Mouse (Mus musculus): ENCODE data around the gene Trim15. TPM values are rescaled to one million over a fixed set of nuclear protein-coding genes. Genes with fewer than 3 reads are reported as not detected.
"Not testable (repeated sequence)": the region's sequence is repeated elsewhere in the genome, so short reads cannot be mapped to it uniquely, and the experiment has no call there.

Trim15 gene
- total RNA-seq (2021), result not detected

- no peak for DNase-seq
- intact Hi-C loops (cut with DNase I), result no loop called here
Observed at GRCm38 (mm10) chr17:36866719-36867527, at the start of gene Trim15. Gene Trim15, minus strand, starts transcription at chr17:36867210.

GRCm38 (mm10) chr17:36915076-36915475 is 48.1 kb upstream of the Trim15 start:
- intact Hi-C loops (cut with DNase I), result no loop called here
- peak; percentile 70 for DNase-seq

- intact Hi-C loops (cut with DNase I), result no loop called here
- DNase-seq, result peak; percentile 79
Observed at GRCm38 (mm10) chr17:36914108-36914507, 47.1 kb upstream of the Trim15 start.

- intact Hi-C loops (cut with DNase I), result no loop called here
- DNase-seq, result no peak
Observed at GRCm38 (mm10) chr17:36912031-36912430, 45.0 kb upstream of the Trim15 start.

GRCm38 (mm10) chr17:36909802-36910201 is 42.8 kb upstream of the Trim15 start:
- intact Hi-C loops (cut with DNase I), result no loop called here
- DNase-seq, result no peak

- no peak for DNase-seq
- intact Hi-C loops (cut with DNase I), result no loop called here
Observed at GRCm38 (mm10) chr17:36908235-36908634, 41.2 kb upstream of the Trim15 start.

- DNase-seq, result no peak
Observed at GRCm38 (mm10) chr17:36903651-36904050, 36.6 kb upstream of the Trim15 start.

GRCm38 (mm10) chr17:36900691-36901090 is 33.7 kb upstream of the Trim15 start:
- intact Hi-C loops (cut with DNase I), result no loop called here
- no peak for DNase-seq

More at GRCm38 (mm10) chr17:36903651-36904050, 36.6 kb upstream of the Trim15 start:
- intact Hi-C loops (cut with DNase I), result no loop called here

GRCm38 (mm10) chr17:36900001-36900400 is 33.0 kb upstream of the Trim15 start:
- DNase-seq, result no peak
- intact Hi-C loops (cut with DNase I), result no loop called here

- intact Hi-C loops (cut with DNase I), result no loop called here
- no peak for DNase-seq
Observed at GRCm38 (mm10) chr17:36899376-36899775, 32.4 kb upstream of the Trim15 start.

- intact Hi-C loops (cut with DNase I), result no loop called here
- no peak for DNase-seq
Observed at GRCm38 (mm10) chr17:36897552-36898205, 30.7 kb upstream of the Trim15 start, which contains the start of gene Trim31. Gene Trim31, plus strand, starts transcription at chr17:36898118.

GRCm38 (mm10) chr17:36897065-36897464 is 30.1 kb upstream of the Trim15 start:
- DNase-seq, result no peak
- intact Hi-C loops (cut with DNase I), result no loop called here

- peak; percentile 26 for DNase-seq
- intact Hi-C loops (cut with DNase I), result no loop called here
Observed at GRCm38 (mm10) chr17:36896583-36896982, 29.6 kb upstream of the Trim15 start.

GRCm38 (mm10) chr17:36893387-36893786 is 26.4 kb upstream of the Trim15 start:
- intact Hi-C loops (cut with DNase I), result loop anchor here (5.0 kb wide), 1 partner anchor 309 kb away; the partner anchor contains the start of gene Olfr94
- DNase-seq, result no peak

GRCm38 (mm10) chr17:36892362-36892761 is 25.4 kb upstream of the Trim15 start:
- intact Hi-C loops (cut with DNase I), result loop anchor here (5.0 kb wide), 1 partner anchor 310 kb away; the partner anchor contains the start of gene Olfr94
- peak; percentile 38 for DNase-seq

GRCm38 (mm10) chr17:36891496-36891895 is 24.5 kb upstream of the Trim15 start:
- not testable (repeated sequence) for DNase-seq
- intact Hi-C loops (cut with DNase I), result loop anchor here (5.0 kb wide), 1 partner anchor 311 kb away; the partner anchor contains the start of gene Olfr94

- DNase-seq, result no peak
- intact Hi-C loops (cut with DNase I), result loop anchor here (5.0 kb wide), 1 partner anchor 312 kb away; the partner anchor contains the start of gene Olfr94
Observed at GRCm38 (mm10) chr17:36890073-36890903, 23.3 kb upstream of the Trim15 start, which contains the start of gene Trim40. Gene Trim40, minus strand, starts transcription at chr17:36890123.

- DNase-seq, result no peak
Observed at GRCm38 (mm10) chr17:36885132-36885790, 18.3 kb upstream of the Trim15 start.

GRCm38 (mm10) chr17:36883350-36883749 is 16.3 kb upstream of the Trim15 start:
- intact Hi-C loops (cut with DNase I), result no loop called here
- no peak for DNase-seq

More at GRCm38 (mm10) chr17:36885132-36885790, 18.3 kb upstream of the Trim15 start:
- intact Hi-C loops (cut with DNase I), result no loop called here

- intact Hi-C loops (cut with DNase I), result no loop called here
- no peak for DNase-seq
Observed at GRCm38 (mm10) chr17:36874636-36875035, 7.6 kb upstream of the Trim15 start.
